Mouse (Mus musculus) bone marrow macrophage, adult 2 months (primary cell): Measurements from ENCODE around the gene Rp2. TPM values are rescaled to one million over a fixed set of nuclear protein-coding genes. Genes with fewer than 3 reads are reported as not detected.

Experiments
- H3K27ac ChIP-seq: 2 replicates; pipeline ENCODE4 v1.5.1; 2012; ENCODE audit warnings: low read depth, low read length; ENCODE audit not compliant: insufficient read depth
- H3K4me1 ChIP-seq: 2 replicates; pipeline ENCODE4 v1.6.1; 2012; ENCODE audit warnings: low read length; ENCODE audit not compliant: control insufficient read depth, insufficient read depth
- H3K4me3 ChIP-seq: 2 replicates; pipeline ENCODE4 v1.5.1; 2012; ENCODE audit warnings: mild to moderate bottlenecking, low read length, moderate library complexity; ENCODE audit not compliant: insufficient read depth
- CTCF ChIP-seq: IDR thresholded peaks from 2 replicates; pipeline ENCODE4 v1.5.1; 2012; ENCODE audit warnings: low read depth, mild to moderate bottlenecking, low read length, moderate library complexity
- POLR2A ChIP-seq: IDR thresholded peaks from 2 replicates; pipeline ENCODE4 v1.6.1; 2012; ENCODE audit warnings: mild to moderate bottlenecking, low read depth, low read length, borderline replicate concordance
- polyA plus RNA-seq: library from polyadenylated mRNA; stranded (reverse); fragments of >200 nt; gene quantifications from 2 replicates; pipeline ENCODE4 v1.2.4, GENCODE M21; 2012; ENCODE audit not compliant: missing spikeins, insufficient read depth, insufficient read length

Gene Rp2
- polyA plus RNA-seq, 1 experiment = 103 TPM

DNA sequence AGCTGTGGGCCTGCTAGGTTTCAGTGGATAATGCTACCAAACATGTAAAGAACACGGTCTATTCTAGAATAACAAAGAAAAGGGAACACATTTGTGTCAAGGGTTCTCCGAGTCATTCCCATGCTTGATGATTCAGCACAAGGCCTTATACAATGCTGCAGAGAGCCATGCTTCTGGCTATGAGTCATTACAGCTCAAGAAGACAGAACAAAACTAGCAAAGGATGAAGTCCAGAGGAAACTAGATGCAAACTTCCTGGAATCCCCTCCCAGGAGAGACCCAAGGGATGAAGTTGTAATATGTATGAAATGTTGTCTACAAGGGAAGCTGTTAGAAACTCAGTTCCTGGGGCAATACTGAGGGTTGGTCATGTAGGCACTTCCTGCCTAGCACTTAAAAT lies 54.2 kb downstream of the Rp2 start:
- Histone ChIP-seq H3K4me3 (no peak overlapping the region), H3K4me1 (peaks cover 2% of the 10 kb centered on the region; the same call in 1 of the 2 replicates), H3K27ac (peak overlapping the region; percentile 61)
- TF ChIP-seq POLR2A (no peak), CTCF (no peak)

DNA sequence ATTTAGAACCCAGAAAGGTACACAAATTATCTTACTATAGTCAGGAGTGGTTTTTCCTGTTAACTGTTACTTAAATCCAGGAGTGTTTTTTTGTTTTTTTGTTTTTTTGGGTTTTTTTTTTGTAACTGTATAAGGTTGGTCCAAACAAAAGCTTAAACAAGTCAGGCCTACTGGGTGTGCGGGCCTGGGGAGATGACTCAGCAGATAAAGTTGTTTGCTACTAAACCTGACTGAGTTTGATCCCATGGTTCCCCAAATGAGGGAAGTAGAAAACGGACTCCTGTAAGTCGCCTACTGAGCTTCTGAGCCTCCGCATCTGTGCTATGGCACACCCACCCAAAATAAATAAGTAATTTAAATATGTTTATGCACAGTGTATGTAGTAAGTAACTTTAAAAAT lies 55.3 kb downstream of the Rp2 start:
- no peak overlapping the region for H3K4me3 ChIP-seq
- TF ChIP-seq CTCF (no peak), POLR2A (no peak)
- H3K27ac ChIP-seq = no peak overlapping the region
- peaks cover 2% of the 10 kb centered on the region; the same call in 1 of the 2 replicates for H3K4me1 ChIP-seq

DNA sequence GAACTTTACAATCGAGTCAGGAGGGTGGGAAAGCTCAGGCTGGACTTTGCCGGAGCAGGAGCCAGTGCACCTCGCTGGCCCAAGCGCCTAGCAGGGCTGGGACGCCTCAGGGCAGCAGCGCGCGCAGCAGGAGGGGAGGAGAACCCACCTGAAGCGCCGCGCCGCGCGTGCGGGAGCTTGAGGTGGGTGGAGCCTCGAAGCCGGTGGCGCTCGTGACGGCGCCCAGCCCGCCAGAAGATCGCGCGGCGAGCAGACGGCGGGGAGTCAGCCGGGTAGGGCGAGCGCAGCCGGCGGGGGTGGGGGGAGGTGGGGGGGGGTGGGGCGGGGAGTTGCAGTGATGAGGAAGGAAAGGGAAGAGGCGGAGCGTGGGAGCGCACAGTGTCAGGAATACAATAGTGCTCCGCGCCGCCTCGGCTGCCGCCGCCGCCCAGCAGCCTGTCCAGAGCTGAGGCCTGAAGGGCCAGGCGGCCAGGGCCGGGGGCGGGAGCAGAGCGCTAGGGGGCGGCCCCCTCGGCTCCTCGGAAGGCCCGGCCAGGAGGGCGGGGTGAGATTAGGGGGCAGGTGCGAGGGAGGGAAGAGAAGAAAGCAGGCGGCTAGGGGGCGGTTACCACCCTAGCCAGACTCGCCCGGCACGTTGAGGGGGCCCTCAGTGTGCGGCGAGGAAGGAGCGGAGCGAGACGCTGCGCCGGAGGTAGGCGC lies 61.0 kb downstream of the Rp2 start, which contains the start of gene Jade3:
Gene Jade3, plus strand, starts transcription at position 549 of the 699 bp plus-strand sequence.
- TF ChIP-seq CTCF = no peak
- TF ChIP-seq POLR2A = no peak
- Histone ChIP-seq H3K27ac (peak within 1 kb of the TSS; percentile 69), H3K4me1 (no peaks in the 10 kb centered on the region; the same call in 1 of the 2 replicates), H3K4me3 (peak within 1 kb of the TSS; percentile 90)

DNA sequence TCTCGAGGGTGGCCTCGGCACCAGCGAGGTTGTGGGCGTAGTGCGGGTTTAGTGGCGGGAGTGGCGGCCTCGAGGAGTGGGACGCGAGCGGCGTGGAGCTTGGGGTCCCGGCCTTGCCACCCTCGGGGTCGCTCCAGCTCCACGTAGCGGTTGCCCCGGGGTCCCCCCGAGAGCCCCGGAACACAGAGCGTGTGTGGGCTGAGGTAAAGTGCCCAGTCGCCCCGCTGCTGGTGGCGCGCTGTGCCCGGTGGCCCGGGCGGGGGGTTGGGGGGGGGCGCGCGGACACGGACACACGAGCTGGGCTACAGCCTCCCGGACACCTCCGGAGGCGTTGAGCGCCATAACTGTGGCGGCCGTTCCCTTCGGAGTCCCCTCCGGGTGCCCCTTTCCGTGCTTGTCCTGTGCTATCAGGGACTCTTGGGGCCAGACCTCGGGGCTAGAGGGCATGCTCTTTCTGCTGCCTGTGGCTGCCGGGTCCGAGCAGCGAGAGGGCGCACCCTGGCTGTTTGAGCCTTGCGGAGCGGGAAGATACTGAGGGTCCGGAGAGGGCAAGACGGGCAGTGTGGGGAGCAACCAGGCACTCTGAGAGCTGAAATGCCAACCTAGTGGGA lies 61.7 kb downstream of the Rp2 start:
- TF ChIP-seq CTCF (no peak), POLR2A (no peak)
- Histone ChIP-seq H3K4me3 (peak overlapping the region; percentile 90), H3K27ac (peak overlapping the region; percentile 66), H3K4me1 (no peaks in the 10 kb centered on the region; the same call in 1 of the 2 replicates)

Other genes with a start within 250 kb of the Rp2 start
- gene Slc9a7, start 72.7 kb upstream of the Rp2 start, polyA plus RNA-seq = 11.8 and 14.4 TPM in 2 replicates
- gene Jade3, start 61.2 kb downstream of the Rp2 start, polyA plus RNA-seq = 2.5 and 2.7 TPM in 2 replicates
- not detected in 2 replicates for gene Rgn, start 185.3 kb downstream of the Rp2 start, polyA plus RNA-seq